ENCODE assay signal across 12 mouse cellular contexts in genomic region chr12:108213090-108214041, GRCm38 (mm10). TPM values are rescaled to one million over a fixed set of nuclear protein-coding genes. Genes with fewer than 3 reads are reported as not detected.
A peak's percentile ranks its signal among the peaks of the same experiment; 100 is the strongest.
DNase-seq lines count a peak whose midpoint lies in the region; ATAC-seq and TF ChIP-seq lines count a peak whose summit lies in the region.
"Had no signal": no experiment of that assay in that cellular context is flagged by ENCODE, and none has a peak within 500 bp of the region (broad histone marks: within the 10 kb centered on the region; RNA-seq: fewer than 3 reads in every experiment).

No protein-coding gene starts in this region.

- no peak overlapping the region for H3K9ac ChIP-seq in lung, postnatal 0 days (replicated peaks; ENCODE audit: low read depth)
- H3K9ac ChIP-seq in hindbrain, embryonic 14.5 days: no peak overlapping the region; the same call in none of the 2 replicates
- H3K9ac ChIP-seq: intestine, embryonic 15.5 days had no signal

- H3K27ac ChIP-seq in lung, postnatal 0 days (ENCODE audit: low read length): 0 out of 2 replicates have a peak overlapping the region, but pooled peaks have one; percentile 6
- H3K27ac ChIP-seq in hindbrain, embryonic 14.5 days: peak overlapping the region; percentile 48; the same call in 1 of the 2 replicates
- H3K27ac ChIP-seq: gastrocnemius, adult 2 months had no signal

- no peak for TF ChIP-seq CTCF in lung, postnatal 0 days (IDR thresholded peaks at IDR 0.05)
- TF ChIP-seq CTCF in lung, adult 2 months (IDR thresholded peaks at IDR 0.05; ENCODE audit: insufficient read depth, low read length): no peak

- H3K9me3 ChIP-seq in lung, postnatal 0 days (ENCODE audit: low read length): no peaks in the 10 kb centered on the region
- H3K9me3 ChIP-seq in hindbrain, embryonic 14.5 days (ENCODE audit: control insufficient read depth, low read length): no peaks in the 10 kb centered on the region
- H3K9me3 ChIP-seq: intestine, embryonic 15.5 days; megakaryocyte, embryonic 14.5 days had no signal

- H3K27me3 ChIP-seq in lung, postnatal 0 days (replicated peaks; ENCODE audit: insufficient read depth, low read length): no peaks in the 10 kb centered on the region
- H3K27me3 ChIP-seq in hindbrain, embryonic 14.5 days (ENCODE audit: control insufficient read depth, insufficient read depth, low read length): no peaks in the 10 kb centered on the region
- H3K27me3 ChIP-seq: intestine, embryonic 15.5 days had no signal

- no peak overlapping the region for H3K4me3 ChIP-seq in lung, postnatal 0 days (ENCODE audit: low read depth, low read length)
- H3K4me3 ChIP-seq in lung, adult 2 months (replicated peaks; ENCODE audit: extremely low read depth, low read depth, low read length): no peak overlapping the region
- H3K4me3 ChIP-seq in hindbrain, embryonic 14.5 days (replicated peaks; ENCODE audit: low read length): no peak overlapping the region
- H3K4me3 ChIP-seq: gastrocnemius, adult 2 months; intestine, embryonic 15.5 days; megakaryocyte, embryonic 14.5 days had no signal

- 47% methylated on average over 18 of the region's 18 CpGs for WGBS in lung, postnatal 0 days
- WGBS in lung, adult 2 months: 44% methylated on average over 18 of the region's 18 CpGs
- 42% methylated on average over 18 of the region's 18 CpGs for WGBS in hindbrain, embryonic 14.5 days

- no peaks in the 10 kb centered on the region for H3K36me3 ChIP-seq in lung, postnatal 0 days (ENCODE audit: insufficient read depth, low read length)
- no peaks in the 10 kb centered on the region for H3K36me3 ChIP-seq in hindbrain, embryonic 14.5 days (replicated peaks; ENCODE audit: control insufficient read depth, insufficient read depth)
- H3K36me3 ChIP-seq: intestine, embryonic 15.5 days had no signal

- DNase-seq in cerebellum, adult 18-20 months: peak; percentile 27 to 32
- DNase-seq in cerebellum, postnatal 4 days (ENCODE audit: low spot score in 2 of 2): no peak
- DNase-seq in lung, postnatal 0 days (ENCODE audit: low spot score): no peak
- no peak for DNase-seq in lung, adult 2 months
- DNase-seq in hindbrain, embryonic 14.5 days (ENCODE audit: low spot score): no peak
- peak; percentile 82 for DNase-seq in retina, postnatal 1 day
- no peak for DNase-seq in thymus, adult 18-20 months
- no peak for DNase-seq in layer of hippocampus, adult 9-10 months (ENCODE audit: low spot score)
- DNase-seq: gastrocnemius, adult 2 months; right cerebral cortex, postnatal 4 days had no signal

- TF ChIP-seq POLR2A in lung, adult 2 months (IDR thresholded peaks at IDR 0.05; ENCODE audit: borderline replicate concordance, extremely low read depth, low read depth, low read length): no peak

- peak; percentile 31; the same call in 1 of the 2 replicates for ATAC-seq in lung, postnatal 0 days
- ATAC-seq in hindbrain, embryonic 14.5 days (ENCODE audit: low FRiP score): no peak; the same call in 1 of the 2 replicates
- ATAC-seq: intestine, embryonic 15.5 days had no signal

- TF ChIP-seq EP300 in lung, postnatal 0 days (IDR thresholded peaks at IDR 0.05): no peak

- no peaks in the 10 kb centered on the region; the same call in 1 of the 2 replicates for H3K4me1 ChIP-seq in lung, postnatal 0 days (ENCODE audit: insufficient read depth, low read depth, low read length)
- peaks cover 7% of the 10 kb centered on the region for H3K4me1 ChIP-seq in lung, adult 2 months (ENCODE audit: control insufficient read depth, insufficient read depth, low read length)
- H3K4me1 ChIP-seq in hindbrain, embryonic 14.5 days (replicated peaks; ENCODE audit: control insufficient read depth, insufficient read depth, low read length): peaks cover 49% of the 10 kb centered on the region

- no peak overlapping the region for H3K4me2 ChIP-seq in lung, postnatal 0 days (replicated peaks; ENCODE audit: low read depth, low read length)
- H3K4me2 ChIP-seq in hindbrain, embryonic 14.5 days (replicated peaks): no peak overlapping the region
- H3K4me2 ChIP-seq: intestine, embryonic 15.5 days had no signal

RNA-seq across cellular contexts. Expression of gene Ccnk, which starts 34.0 kb away (rescaled TPM):
- 2.0 and 2.5 TPM in 2 replicates for polyA plus RNA-seq in lung, postnatal 0 days (2015; fragmentation: Nextera tagmentation; extraction: Ambion mirVana)
- polyA plus RNA-seq in lung, adult 2 months (2012; rRNA removed): 11.1 and 15.8 TPM in 2 replicates
- 4.4 and 5.6 TPM in 2 replicates for polyA plus RNA-seq in hindbrain, embryonic 14.5 days (2014; fragmentation: Nextera tagmentation; extraction: Ambion mirVana)

RNA-seq across cellular contexts. Expression of gene Setd3, which starts 34.3 kb away (rescaled TPM):
- 60.3 and 71.9 TPM in 2 replicates for polyA plus RNA-seq in lung, postnatal 0 days (2015; fragmentation: Nextera tagmentation; extraction: Ambion mirVana)
- 19.8 and 28.4 TPM in 2 replicates for polyA plus RNA-seq in lung, adult 2 months (2012; rRNA removed)
- 86.7 and 89.8 TPM in 2 replicates for polyA plus RNA-seq in hindbrain, embryonic 14.5 days (2014; fragmentation: Nextera tagmentation; extraction: Ambion mirVana)

Comparison
In these comparisons a context has a peak if more than half of its experiments do, and no peak if none do; other contexts are left out.
1. DNase-seq: peak in cerebellum, adult 18-20 months (2 of 2) and retina, postnatal 1 day (single experiment); none in cerebellum, postnatal 4 days (0 of 2), lung, postnatal 0 days (single experiment), lung, adult 2 months (single experiment), hindbrain, embryonic 14.5 days (single experiment), thymus, adult 18-20 months (0 of 2) and layer of hippocampus, adult 9-10 months (single experiment).